Mouse (Mus musculus): Measurements from ENCODE around the gene BC024978.

DNA sequence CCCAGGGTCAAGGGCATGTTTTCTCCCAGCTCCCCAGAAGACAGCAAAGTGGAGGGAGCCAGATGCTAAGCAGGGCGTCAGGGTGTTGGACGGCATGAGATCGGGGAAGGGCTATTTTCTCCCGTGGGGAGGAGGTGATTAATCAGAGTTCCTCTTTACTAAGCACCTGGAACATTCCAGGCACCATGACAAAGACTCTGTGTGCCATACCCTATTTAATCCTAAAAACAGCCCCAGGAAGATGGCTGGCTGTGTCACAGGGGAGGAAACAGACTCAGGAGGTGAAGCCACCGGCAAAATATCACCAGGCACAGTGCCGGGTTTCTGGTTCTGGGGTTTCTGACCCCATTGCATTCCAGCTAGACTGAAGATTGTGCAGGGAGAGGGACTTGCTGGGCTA lies 26.4 kb downstream of the BC024978 start:
- TF ChIP-seq CTCF (IDR thresholded peaks at IDR 0.05; ENCODE audit: control insufficient read depth, insufficient read depth, insufficient replicate concordance, low read depth, low read length): no peak
- TF ChIP-seq POLR2A (IDR thresholded peaks at IDR 0.05; ENCODE audit: control insufficient read depth, low read depth, low read length): no peak

Measured in testis, adult 2 months (tissue).